Mouse (Mus musculus) MEL (cell line): ENCODE results near the gene Gucd1.

Experiments used
- GATA1 ChIP-seq: IDR thresholded peaks from 2 replicates; pipeline ENCODE4 v1.6.1; 2011; ENCODE audit warnings: low read depth, low read length, improper control_type of control experiment
- TCF12 ChIP-seq: IDR thresholded peaks from 2 replicates; pipeline ENCODE4 v1.6.1; 2014; ENCODE audit warnings: low read depth, mild to moderate bottlenecking, inconsistent platforms, low read length, improper control_type of control experiment, moderate library complexity

DNA sequence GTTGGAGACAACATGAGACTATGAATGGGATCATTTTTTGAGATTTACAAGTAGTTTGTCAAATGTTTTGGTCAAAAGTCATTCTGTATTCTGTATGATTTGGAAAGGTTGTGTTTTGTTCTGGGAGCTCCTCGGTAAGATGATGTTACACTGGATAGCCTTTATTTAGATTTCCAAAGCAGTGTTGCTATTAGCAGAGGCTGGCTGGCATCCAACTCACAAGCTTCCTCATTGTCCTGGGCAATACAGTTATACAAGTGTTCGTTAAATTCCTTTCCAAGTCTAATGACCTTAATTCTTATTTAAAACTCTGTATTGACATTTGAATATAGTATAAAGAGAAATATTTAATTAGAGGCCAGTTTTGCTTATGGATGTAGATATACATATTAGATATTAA, 172.5 kb downstream of the Gucd1 start:
- TF ChIP-seq GATA1 (no peak), TCF12 (no peak)
